Mouse (Mus musculus) erythroblast, embryonic 14.5 days (primary cell): ENCODE measurements around the gene Akt3.

ENCODE experiments used
- GATA1 ChIP-seq: IDR thresholded peaks from 2 replicates; pipeline ENCODE4 v1.6.1; 2012; ENCODE audit warnings: low read length, inconsistent platforms, mixed read lengths
- TAL1 ChIP-seq: IDR thresholded peaks from 3 replicates; pipeline ENCODE4 v1.6.1; 2012; ENCODE audit warnings: low read length, inconsistent platforms, mixed read lengths

DNA sequence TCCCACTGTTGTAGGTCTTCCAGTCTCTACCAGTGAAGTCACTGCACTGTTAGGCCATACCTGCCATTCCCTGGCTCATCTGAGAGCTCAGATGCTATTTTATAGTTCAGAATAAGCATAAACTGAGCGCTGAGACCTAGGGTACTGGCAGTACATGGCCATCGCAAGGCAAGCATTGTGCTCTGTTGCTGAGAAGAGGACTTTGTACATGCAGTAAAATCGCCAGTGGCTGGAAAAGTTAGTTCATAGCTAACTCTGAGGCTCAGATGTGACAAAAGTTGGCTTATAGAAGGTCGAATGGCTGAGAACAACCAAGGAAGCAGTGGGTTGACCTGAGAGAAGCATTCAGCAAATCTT lies 262.6 kb downstream of the Akt3 start:
- TF ChIP-seq GATA1 = no peak
- TF ChIP-seq TAL1 = no peak
